Mouse (Mus musculus) thymus, adult 2 months (tissue): ENCODE measurements around the gene Pde4d.

Experiments used
- CTCF ChIP-seq: fragments of 200-500 bp; IDR thresholded peaks from 2 replicates; pipeline ENCODE4 v1.5.1; 2012; ENCODE audit warnings: mild to moderate bottlenecking, control low read depth, low read length, moderate library complexity, borderline replicate concordance; ENCODE audit not compliant: control insufficient read depth, poor library complexity, insufficient read depth; ENCODE audit errors: extremely low read depth
- POLR2A ChIP-seq: fragments of 200-500 bp; IDR thresholded peaks from 2 replicates; pipeline ENCODE4 v1.6.1; 2012; ENCODE audit warnings: mild to moderate bottlenecking, low read length, control low read depth, moderate library complexity; ENCODE audit not compliant: control insufficient read depth, poor library complexity, insufficient read depth; ENCODE audit errors: extremely low read depth

GRCm38 (mm10) chr13:108824638-108825310 is 375.0 kb downstream of the Pde4d start:
- TF ChIP-seq CTCF = no peak
- TF ChIP-seq POLR2A = no peak
